Mouse (Mus musculus) midbrain, postnatal 0 days (tissue): ENCODE measurements around the gene Calm1. TPM values are rescaled to one million over a fixed set of nuclear protein-coding genes. Genes with fewer than 3 reads are reported as not detected.

Source experiments
- ATAC-seq: fragments of 200-750 bp; cut with Nextera tagmentation; 2 replicates; pipeline ENCODE4 v1.8.0; 2017; ENCODE audit warnings: moderate number of reproducible peaks, mild to moderate bottlenecking, moderate TSS enrichment, moderate library complexity; ENCODE audit not compliant: low FRiP score
- DNase-seq: peaks from one replicate; pipeline ENCODE4 v3.0.0-alpha.2; 2015; ENCODE audit warnings: low spot score
- H3K27ac ChIP-seq: fragments of 300-500 bp; sonication (generic); 2 replicates; pipeline ENCODE4 v1.5.1; 2014; ENCODE audit warnings: low read depth, mild to moderate bottlenecking, low read length, mixed read lengths
- H3K27me3 ChIP-seq: fragments of 300-500 bp; sonication (generic); 2 replicates; pipeline ENCODE4 v1.6.1; 2014; ENCODE audit warnings: low read length, control low read depth, mixed read lengths; ENCODE audit not compliant: insufficient read depth
- H3K36me3 ChIP-seq: fragments of 300-500 bp; sonication (generic); 2 replicates; pipeline ENCODE4 v1.6.1; 2014; ENCODE audit warnings: low read length, control low read depth, mixed read lengths; ENCODE audit not compliant: insufficient read depth
- H3K4me1 ChIP-seq: fragments of 300-500 bp; sonication (generic); 2 replicates; pipeline ENCODE4 v1.6.1; 2014; ENCODE audit warnings: mild to moderate bottlenecking, control low read depth, antibody characterized with exemption, low read length, mixed read lengths; ENCODE audit not compliant: insufficient read depth
- H3K4me2 ChIP-seq: fragments of 300-500 bp; sonication (generic); 2 replicates; pipeline ENCODE4 v1.6.1; 2014; ENCODE audit warnings: low read depth, mild to moderate bottlenecking, low read length, mixed read lengths; ENCODE audit not compliant: poor library complexity, severe bottlenecking
- H3K4me3 ChIP-seq: fragments of 300-500 bp; sonication (generic); 2 replicates; pipeline ENCODE4 v1.5.1; 2014; ENCODE audit warnings: low read depth, mild to moderate bottlenecking, low read length, moderate library complexity
- H3K9ac ChIP-seq: fragments of 300-500 bp; sonication (generic); replicated peaks from 2 replicates; pipeline ENCODE4 v1.6.1; 2014; ENCODE audit warnings: mild to moderate bottlenecking, low read length, moderate library complexity, mixed read lengths; ENCODE audit not compliant: poor library complexity, severe bottlenecking
- H3K9me3 ChIP-seq: fragments of 300-500 bp; sonication (generic); 2 replicates; pipeline ENCODE4 v1.6.1; 2016; ENCODE audit warnings: low read length, control low read depth
- CTCF ChIP-seq: IDR thresholded peaks from 2 replicates; pipeline ENCODE4 v1.5.1; 2016; ENCODE audit warnings: antibody characterized with exemption, mild to moderate bottlenecking
- WGBS: fragments of 180-500 bp; shearing (Covaris S2); extraction: QIAGEN DNeasy Blood & Tissue Kit; methylation state at CpG from one replicate; pipeline ENCODE4 v1.1.7; 2014; 5-methylcytosine and 5-hydroxymethylcytosine counted together
- polyA plus RNA-seq: library from polyadenylated mRNA; unstranded; fragments of >200 nt; fragmentation: Nextera tagmentation; extraction: Ambion mirVana; gene quantifications from 2 replicates; pipeline ENCODE4 v1.2.1, GENCODE M21; 2015
- total RNA-seq: library from RNA; depleted of rRNA; stranded (reverse); fragments of >200 nt; gene quantifications from 2 replicates; pipeline ENCODE4 v1.2.3, GENCODE M21; 2014

Calm1 gene
- total and polyA plus RNA-seq, 2 experiments from 2014 or later = 1,086 to 4,581 TPM

DNA sequence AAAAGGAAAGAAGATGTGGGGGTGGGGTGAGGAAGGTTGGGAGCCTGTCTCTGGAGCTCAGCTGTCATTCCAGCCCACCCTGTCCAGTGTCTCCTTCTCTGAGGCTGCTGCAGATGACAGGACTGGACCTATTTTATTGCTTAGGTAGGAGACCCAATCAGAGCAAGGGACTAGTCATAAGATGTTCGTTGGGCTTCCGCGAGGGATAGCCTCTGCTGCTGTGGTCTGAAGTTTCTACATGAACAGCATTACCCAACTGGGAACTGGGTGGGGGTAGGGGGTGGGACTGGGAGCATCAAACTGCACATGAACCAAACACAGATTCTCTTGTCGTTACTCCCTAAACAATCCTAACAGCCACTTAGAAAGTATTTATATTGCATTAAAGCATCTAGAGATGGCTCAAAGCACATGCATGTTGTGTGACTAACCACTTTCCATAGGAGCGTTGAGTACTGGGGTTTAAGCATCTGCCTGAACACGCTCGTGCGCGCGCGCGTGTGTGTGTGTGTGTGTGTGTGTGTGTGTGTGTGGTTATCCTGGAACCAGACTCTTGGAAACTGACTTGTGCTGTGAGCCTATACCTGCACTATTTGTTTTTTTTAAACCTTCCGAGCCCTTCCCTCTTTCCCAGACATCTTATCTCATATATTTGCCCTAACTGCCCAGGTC lies 23.2 kb downstream of the Calm1 start:
- Histone ChIP-seq H3K9me3 (no peaks in the 10 kb centered on the region), H3K4me3 (peak overlapping the region; percentile 17; the same call in 1 of the 2 replicates), H3K27ac (peak overlapping the region; percentile 87), H3K36me3 (no peaks in the 10 kb centered on the region), H3K4me2 (peak overlapping the region; percentile 40), H3K9ac (peak overlapping the region; percentile 46; the same call in 1 of the 2 replicates), H3K27me3 (no peaks in the 10 kb centered on the region), H3K4me1 (peaks cover 20% of the 10 kb centered on the region)
- ATAC-seq (peak; percentile 81), DNase-seq (no peak)
- 44% methylated on average over 13 of the region's 13 CpGs for WGBS
- TF ChIP-seq CTCF = no peak

DNA sequence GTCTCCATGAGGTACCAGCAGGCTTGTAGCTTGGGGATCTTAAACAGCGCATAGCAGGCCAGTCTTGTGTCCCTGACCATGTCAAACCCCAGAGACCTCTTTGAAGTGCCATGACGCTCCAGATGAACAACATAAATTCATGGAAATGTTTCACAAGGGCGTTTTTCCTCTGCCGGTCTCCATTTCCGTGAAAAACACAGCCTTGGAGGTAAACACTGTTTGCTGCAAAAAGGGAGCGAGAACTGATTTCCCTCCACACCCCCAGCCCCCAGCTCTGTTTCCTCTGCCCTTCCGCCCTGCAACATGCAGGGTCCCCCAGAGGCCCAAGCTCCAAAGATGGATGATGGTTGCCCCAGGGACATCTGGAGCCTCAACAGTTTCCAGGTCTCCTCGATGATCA lies 24.3 kb downstream of the Calm1 start:
- no peak for ATAC-seq
- 65% methylated on average over 8 of the region's 8 CpGs for WGBS
- Histone ChIP-seq H3K9ac (no peak overlapping the region), H3K27ac (peak overlapping the region; percentile 87), H3K4me2 (no peak overlapping the region), H3K4me1 (peaks cover 25% of the 10 kb centered on the region), H3K27me3 (no peaks in the 10 kb centered on the region), H3K9me3 (no peaks in the 10 kb centered on the region), H3K36me3 (no peaks in the 10 kb centered on the region), H3K4me3 (no peak overlapping the region)
- peak; percentile 33 for DNase-seq
- TF ChIP-seq CTCF = no peak

DNA sequence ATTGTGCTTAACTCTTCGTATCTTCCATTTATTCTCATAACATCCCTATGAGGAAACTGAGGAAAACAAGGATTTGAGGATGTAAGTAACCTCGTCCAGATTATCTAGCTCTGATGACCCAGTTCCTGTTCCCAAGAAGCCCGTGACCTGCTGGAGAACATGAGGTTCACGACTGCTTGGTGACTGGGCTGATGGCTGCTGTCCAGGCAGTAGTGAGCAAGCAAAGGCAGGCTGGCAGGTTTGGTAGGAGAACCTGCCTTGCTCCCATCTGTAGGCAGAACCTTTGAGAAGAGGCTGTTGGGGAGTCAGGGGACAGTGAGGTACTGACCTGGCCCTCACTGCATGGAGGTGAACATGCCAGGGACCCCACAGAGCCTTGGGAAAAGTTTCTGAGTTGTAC lies 26.0 kb downstream of the Calm1 start:
- ATAC-seq (no peak), DNase-seq (no peak)
- WGBS = 84% methylated on average over 4 of the region's 4 CpGs
- no peak overlapping the region for H3K4me2 ChIP-seq
- H3K4me1 ChIP-seq = peaks cover 25% of the 10 kb centered on the region
- no peak overlapping the region for H3K27ac ChIP-seq
- H3K9me3 ChIP-seq = no peaks in the 10 kb centered on the region
- TF ChIP-seq CTCF = no peak
- no peaks in the 10 kb centered on the region for H3K36me3 ChIP-seq
- H3K4me3 ChIP-seq = no peak overlapping the region
- no peak overlapping the region for H3K9ac ChIP-seq
- no peaks in the 10 kb centered on the region for H3K27me3 ChIP-seq

DNA sequence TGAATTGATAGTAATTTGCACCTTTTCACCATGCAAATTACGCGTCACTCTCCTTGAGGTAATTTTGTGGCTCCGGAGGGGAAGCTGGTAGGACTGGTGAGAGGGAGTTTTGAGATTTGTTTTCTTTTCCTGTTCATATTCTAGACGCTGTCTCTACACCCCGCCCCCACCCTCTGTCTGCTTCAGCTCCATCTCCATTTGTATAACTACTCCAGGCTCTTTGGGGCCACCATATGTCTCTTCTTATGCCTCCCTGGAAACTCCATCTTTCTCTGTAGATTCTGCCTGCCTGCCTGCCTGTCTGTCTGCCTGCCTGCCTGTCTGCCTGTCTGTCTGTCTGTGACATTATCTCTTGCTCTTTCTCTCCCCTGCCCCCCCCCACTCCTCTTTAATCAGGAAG lies 26.8 kb downstream of the Calm1 start:
- no peak for TF ChIP-seq CTCF
- Histone ChIP-seq H3K27ac (no peak overlapping the region; the same call in 1 of the 2 replicates), H3K9me3 (no peaks in the 10 kb centered on the region), H3K27me3 (no peaks in the 10 kb centered on the region), H3K36me3 (no peaks in the 10 kb centered on the region), H3K4me2 (no peak overlapping the region), H3K4me1 (peaks cover 25% of the 10 kb centered on the region), H3K9ac (no peak overlapping the region), H3K4me3 (no peak overlapping the region)
- DNase-seq (no peak), ATAC-seq (no peak)
- 70% methylated on average over 5 of the region's 5 CpGs for WGBS

DNA sequence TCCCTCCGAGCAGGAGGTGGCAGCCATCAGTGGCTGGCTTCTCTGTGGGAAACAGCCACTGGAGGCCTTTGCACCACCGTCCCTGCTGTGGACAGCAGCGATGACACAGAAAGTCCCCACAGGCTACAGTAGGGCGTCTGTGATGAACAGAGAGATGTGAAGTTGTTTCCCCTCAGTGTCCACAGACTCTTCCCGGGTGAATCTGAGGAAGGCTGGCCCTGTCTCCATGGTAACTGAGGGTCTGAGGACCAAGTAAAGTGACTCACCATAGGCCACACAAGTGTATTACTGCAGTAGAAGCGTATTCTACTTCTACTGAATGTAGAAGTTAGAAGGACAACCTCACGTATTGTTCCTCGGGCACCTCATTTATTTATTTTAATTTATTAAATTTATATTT lies 27.4 kb downstream of the Calm1 start:
- Histone ChIP-seq H3K4me2 (no peak overlapping the region), H3K4me3 (no peak overlapping the region), H3K9ac (no peak overlapping the region), H3K36me3 (no peaks in the 10 kb centered on the region), H3K27me3 (no peaks in the 10 kb centered on the region), H3K9me3 (no peaks in the 10 kb centered on the region), H3K27ac (peak overlapping the region; percentile 19; the same call in 1 of the 2 replicates), H3K4me1 (peaks cover 25% of the 10 kb centered on the region)
- 39% methylated on average over 8 of the region's 8 CpGs for WGBS
- DNase-seq (peak; percentile 47), ATAC-seq (no peak)
- no peak for TF ChIP-seq CTCF

DNA sequence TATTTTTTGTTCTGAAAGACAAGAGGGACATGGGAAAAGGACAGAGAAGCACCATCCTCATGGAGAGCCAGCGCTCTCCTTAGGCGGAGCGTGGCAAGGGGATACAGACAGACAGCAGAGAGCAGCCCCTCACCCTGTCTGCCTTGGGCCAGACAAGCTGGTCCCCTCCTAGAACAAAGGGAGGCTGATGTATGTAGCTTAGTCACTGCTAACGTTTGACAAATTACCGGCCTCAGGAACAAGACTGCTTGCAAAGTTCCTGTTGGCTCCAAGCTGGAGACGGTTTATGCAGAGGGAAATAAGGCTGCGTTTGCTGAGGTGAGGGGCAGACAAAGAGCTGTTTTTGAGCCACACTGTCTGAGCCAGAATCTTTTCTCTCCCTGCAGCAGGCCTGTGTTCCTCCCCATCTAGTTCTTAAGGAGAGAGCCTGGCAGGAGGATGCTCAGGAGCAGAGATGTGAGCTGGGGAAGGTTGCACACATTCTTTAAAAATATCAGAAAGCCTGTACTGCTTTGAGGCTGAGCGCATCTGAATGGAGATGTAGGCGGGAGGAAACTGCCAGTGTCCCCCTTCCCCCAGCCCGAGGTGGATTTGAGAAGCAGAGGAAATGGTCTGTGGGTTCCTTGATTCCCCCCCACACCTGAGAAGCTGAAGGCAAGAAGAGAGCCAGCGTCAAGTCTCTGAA lies 28.9 kb downstream of the Calm1 start:
- TF ChIP-seq CTCF = no peak
- no peak for DNase-seq

More for the DNA sequence above, 28.9 kb downstream of the Calm1 start:
- no peaks in the 10 kb centered on the region for H3K9me3 ChIP-seq
- no peak overlapping the region for H3K4me3 ChIP-seq
- WGBS = 29% methylated on average over 11 of the region's 11 CpGs
- no peaks in the 10 kb centered on the region for H3K36me3 ChIP-seq
- no peaks in the 10 kb centered on the region for H3K27me3 ChIP-seq
- H3K4me2 ChIP-seq = no peak overlapping the region
- no peak for ATAC-seq
- H3K27ac ChIP-seq = peak overlapping the region; percentile 59
- H3K4me1 ChIP-seq = peaks cover 16% of the 10 kb centered on the region
- 0 out of 2 replicates have a peak overlapping the region, but pooled peaks have one; percentile 29 for H3K9ac ChIP-seq
